Mouse (Mus musculus) C2C12 (cell line): ENCODE results near the gene Krtap1-4.
A peak's percentile ranks its signal among the peaks of the same experiment; 100 is the strongest.

Experiments used
- CTCF ChIP-seq: IDR thresholded peaks from one replicate; pipeline ENCODE4 v1.5.1; 2011; ENCODE audit not compliant: control insufficient read depth, insufficient read depth, insufficient read length
- FOSL1 ChIP-seq: IDR thresholded peaks from one replicate; pipeline ENCODE4 v1.8.0; 2011; ENCODE audit warnings: mild to moderate bottlenecking, low read length; ENCODE audit not compliant: poor library complexity, insufficient read depth, severe bottlenecking
- MAX ChIP-seq: IDR thresholded peaks from one replicate; pipeline ENCODE4 v1.6.1; 2011; ENCODE audit warnings: mild to moderate bottlenecking, control low read depth
- MYOD1 ChIP-seq: IDR thresholded peaks from one replicate; pipeline ENCODE4 v1.6.1; 2011; ENCODE audit warnings: low read depth; ENCODE audit not compliant: control insufficient read depth, insufficient read length
- USF1 ChIP-seq: IDR thresholded peaks from one replicate; pipeline ENCODE4 v1.6.1; 2011; ENCODE audit warnings: low read depth, mild to moderate bottlenecking, control low read depth, moderate library complexity

DNA sequence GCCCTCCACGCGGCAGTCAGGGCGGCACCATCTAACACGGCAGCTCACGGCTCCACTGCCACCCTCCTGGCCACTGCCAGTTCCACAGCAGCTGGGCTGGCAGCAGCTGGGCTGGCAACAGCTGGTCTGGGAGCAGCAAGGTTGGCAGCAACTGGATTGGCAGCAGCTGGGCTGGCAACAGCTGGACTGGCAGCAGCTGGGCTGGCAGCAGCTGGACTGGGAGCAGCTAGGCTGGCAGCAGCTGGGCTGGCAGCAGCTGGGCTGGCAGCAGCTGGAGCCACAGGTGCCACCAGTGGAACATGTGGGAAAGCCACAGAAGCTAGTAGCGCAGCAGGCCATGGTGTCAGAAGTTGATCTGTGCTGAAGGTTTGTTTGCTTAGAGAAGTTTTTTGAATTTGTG, 7.5 kb upstream of the Krtap1-4 start, which contains the start of gene Krtap1-3:
- TF ChIP-seq CTCF = no peak
- no peak for TF ChIP-seq USF1
- no peak for TF ChIP-seq MAX
- TF ChIP-seq MYOD1 = peak; percentile 96
- TF ChIP-seq FOSL1 = no peak
